Mouse (Mus musculus): Measurements from ENCODE around the gene Ddx39. TPM values are rescaled to one million over a fixed set of nuclear protein-coding genes. Genes with fewer than 3 reads are reported as not detected.

Gene Ddx39
- polyA plus RNA-seq, 1 experiment from 2014 or later, result 138 TPM

Small RNAs within 50 kb of the gene (microRNA-seq; reads per million reads assigned to microRNA genes)
- gene Mir1668, result not detected

Other genes starting within 250 kb of the Ddx39 start
- gene Olfr370, start 179.4 kb upstream of the Ddx39 start, polyA plus RNA-seq (2015; fragmentation: Nextera tagmentation; extraction: Ambion mirVana), result not detected in 2 replicates
- gene Ndufb7, start 148.5 kb upstream of the Ddx39 start, polyA plus RNA-seq (2015; fragmentation: Nextera tagmentation; extraction: Ambion mirVana), result 282 and 290 TPM in 2 replicates
- 578 and 605 TPM in 2 replicates for gene Tecr, start 107.2 kb upstream of the Ddx39 start, polyA plus RNA-seq (2015; fragmentation: Nextera tagmentation; extraction: Ambion mirVana)
- 67.0 and 72.5 TPM in 2 replicates for gene Dnajb1, start 107.0 kb upstream of the Ddx39 start, polyA plus RNA-seq (2015; fragmentation: Nextera tagmentation; extraction: Ambion mirVana)
- gene Gipc1, start 62.5 kb upstream of the Ddx39 start, polyA plus RNA-seq (2015; fragmentation: Nextera tagmentation; extraction: Ambion mirVana), result 163 and 167 TPM in 2 replicates
- 0.89 and 1.2 TPM in 2 replicates for gene Ptger1, start 48.5 kb upstream of the Ddx39 start, polyA plus RNA-seq (2015; fragmentation: Nextera tagmentation; extraction: Ambion mirVana)
- gene Pkn1, start 16.0 kb upstream of the Ddx39 start, polyA plus RNA-seq (2015; fragmentation: Nextera tagmentation; extraction: Ambion mirVana), result 28.7 and 29.8 TPM in 2 replicates
- 35.8 and 39.8 TPM in 2 replicates for gene Adgre5, start 26.1 kb downstream of the Ddx39 start, polyA plus RNA-seq (2015; fragmentation: Nextera tagmentation; extraction: Ambion mirVana)
- 28.1 and 29.3 TPM in 2 replicates for gene Adgrl1, start 184.9 kb downstream of the Ddx39 start, polyA plus RNA-seq (2015; fragmentation: Nextera tagmentation; extraction: Ambion mirVana)
- 0.40 and 0.43 TPM in 2 replicates for gene Gm10644, start 240.0 kb downstream of the Ddx39 start, polyA plus RNA-seq (2015; fragmentation: Nextera tagmentation; extraction: Ambion mirVana)
- 51.4 and 52.9 TPM in 2 replicates for gene Asf1b, start 240.3 kb downstream of the Ddx39 start, polyA plus RNA-seq (2015; fragmentation: Nextera tagmentation; extraction: Ambion mirVana)

All from limb, embryonic 13.5 days (tissue).